Mouse (Mus musculus) brown adipose tissue, adult 24 weeks (tissue): ENCODE results near the gene Gcm2. TPM values are rescaled to one million over a fixed set of nuclear protein-coding genes. Genes with fewer than 3 reads are reported as not detected.

Experiments
- H3K27ac ChIP-seq: fragments of 200-500 bp; replicated peaks from 2 replicates; pipeline ENCODE4 v1.5.1; 2012; ENCODE audit warnings: low read depth, mild to moderate bottlenecking, low read length
- H3K4me1 ChIP-seq: fragments of 200-500 bp; 2 replicates; pipeline ENCODE4 v1.6.1; 2012; ENCODE audit warnings: low read length, mixed read lengths; ENCODE audit not compliant: control insufficient read depth, insufficient read depth, insufficient read length
- H3K4me3 ChIP-seq: fragments of 200-500 bp; 2 replicates; pipeline ENCODE4 v1.5.1; 2012; ENCODE audit warnings: low read depth, mild to moderate bottlenecking, low read length, moderate library complexity; ENCODE audit not compliant: insufficient read depth
- polyA plus RNA-seq: library from polyadenylated mRNA; stranded (reverse); fragments of >200 nt; gene quantifications from 2 replicates; pipeline ENCODE4 v1.2.4, GENCODE M21; 2012; ENCODE audit not compliant: missing spikeins, insufficient read depth, insufficient read length

Gene Gcm2
- polyA plus RNA-seq, result not detected in 2 replicates

- Histone ChIP-seq H3K27ac (no peak within 1 kb of the TSS), H3K4me1 (no peaks in the 10 kb centered on the region), H3K4me3 (no peak within 1 kb of the TSS)
Observed at GRCm38 (mm10) chr13:41110935-41111334, at the start of gene Gcm2. Gene Gcm2, minus strand, starts transcription at chr13:41111035.

DNA sequence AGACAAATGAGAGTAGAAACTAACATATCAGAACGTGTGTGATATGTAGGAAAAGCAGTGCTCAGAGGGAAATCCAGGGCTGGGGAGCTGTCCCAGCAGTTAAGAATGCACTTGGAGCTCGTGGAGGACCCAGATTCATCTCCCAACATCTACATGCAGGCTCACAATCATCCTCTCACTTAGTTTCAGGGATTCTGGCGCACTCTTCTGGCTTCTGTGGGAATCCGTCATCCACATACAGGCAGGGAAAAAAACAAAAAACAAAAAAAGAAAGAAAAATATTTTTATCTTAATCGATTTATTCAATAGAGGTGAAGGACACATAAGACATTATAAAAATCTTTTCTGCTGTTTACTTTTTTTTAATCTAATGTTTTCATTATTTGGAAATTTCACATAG lies 47.6 kb upstream of the Gcm2 start:
- Histone ChIP-seq H3K4me3 (no peak overlapping the region), H3K4me1 (no peaks in the 10 kb centered on the region), H3K27ac (no peak overlapping the region)

DNA sequence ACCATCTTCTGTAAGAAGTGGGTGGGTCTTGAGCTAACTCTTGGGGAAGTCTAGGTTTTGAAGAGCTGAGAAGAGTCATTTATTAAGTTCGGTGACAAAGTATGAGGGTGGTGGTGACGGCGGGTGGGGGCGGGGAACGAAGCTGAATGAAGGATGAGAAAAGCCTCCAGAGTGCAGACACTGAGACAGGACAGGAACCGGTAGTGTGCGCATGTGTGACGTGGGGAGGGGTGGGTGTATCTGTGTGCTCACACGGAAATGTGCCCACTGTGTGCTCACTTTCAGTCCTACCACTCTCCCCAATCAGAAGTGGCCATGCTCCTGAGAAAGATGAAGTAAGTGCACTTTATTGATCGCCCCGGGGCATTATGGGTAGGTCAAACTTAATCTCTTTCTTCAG lies 42.3 kb upstream of the Gcm2 start:
- H3K4me1 ChIP-seq, result no peaks in the 10 kb centered on the region
- no peak overlapping the region for H3K4me3 ChIP-seq

DNA sequence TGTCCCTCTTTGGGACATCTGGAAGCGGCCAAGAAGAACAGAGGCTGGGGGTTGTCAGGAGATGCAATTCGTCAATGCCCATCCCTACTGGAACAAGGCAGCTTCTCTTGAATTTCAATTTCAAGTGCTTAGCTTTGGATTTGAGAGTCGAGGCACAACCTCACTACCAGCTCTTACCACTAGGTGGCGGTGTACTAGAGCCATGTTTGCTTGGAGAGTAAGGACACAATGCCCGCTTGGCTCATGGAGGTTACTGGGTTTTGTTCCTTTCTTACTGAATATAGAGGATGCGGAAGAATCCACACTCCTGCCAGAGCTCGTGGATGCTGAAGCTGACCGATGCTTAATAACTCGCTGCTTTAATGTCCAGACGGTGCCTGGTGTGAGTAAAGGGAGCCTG lies 35.4 kb upstream of the Gcm2 start:
- no peaks in the 10 kb centered on the region for H3K4me1 ChIP-seq
- no peak overlapping the region for H3K4me3 ChIP-seq
- H3K27ac ChIP-seq, result no peak overlapping the region

More for the DNA sequence above, 42.3 kb upstream of the Gcm2 start:
- no peak overlapping the region for H3K27ac ChIP-seq

DNA sequence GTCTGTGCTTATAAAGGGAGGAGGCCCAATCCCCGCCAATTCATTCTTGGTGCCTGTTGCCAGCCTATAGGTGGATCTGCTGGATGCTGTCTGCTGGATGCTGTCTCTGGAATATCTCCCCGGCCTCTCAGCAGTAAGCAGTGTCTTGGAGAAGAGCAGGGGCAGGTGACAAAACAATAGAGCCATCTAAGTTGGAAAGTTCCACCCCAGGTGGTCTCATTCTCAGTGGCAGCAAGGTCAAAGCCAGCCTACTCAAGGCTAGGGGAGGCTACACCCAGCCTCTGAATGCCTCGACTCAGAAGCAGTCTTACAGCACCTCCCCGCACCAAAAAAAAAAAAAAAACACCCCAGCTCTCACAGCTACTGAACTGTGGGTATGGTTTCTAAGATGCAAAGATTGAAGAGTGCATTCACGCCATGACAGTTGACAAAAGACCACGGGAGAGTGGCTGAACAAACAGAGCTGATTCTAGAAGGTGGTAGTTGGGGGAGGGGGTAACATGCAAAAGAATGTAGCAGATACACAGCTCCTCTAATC lies 34.7 kb upstream of the Gcm2 start:
- H3K4me3 ChIP-seq, result no peak overlapping the region
- H3K4me1 ChIP-seq, result no peaks in the 10 kb centered on the region
- H3K27ac ChIP-seq, result no peak overlapping the region

DNA sequence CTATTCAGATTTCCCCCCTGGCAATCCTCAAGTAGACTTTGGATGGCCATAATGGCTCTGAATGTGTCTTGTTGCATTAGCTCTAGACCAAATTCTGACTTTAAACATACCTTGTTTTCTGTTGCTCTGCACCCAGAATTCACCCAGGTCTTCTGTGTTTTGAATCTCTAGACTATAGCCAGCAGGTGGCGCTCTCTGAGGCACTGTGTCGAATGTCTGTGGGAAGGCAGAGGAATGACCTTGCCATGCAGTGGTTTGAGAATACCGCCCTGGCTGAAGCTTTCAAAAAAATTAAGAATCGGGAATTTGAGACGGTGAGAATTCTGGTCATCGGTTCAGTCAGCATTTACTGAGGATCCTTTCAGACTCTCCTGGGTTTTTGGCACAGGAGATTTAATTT lies 24.1 kb upstream of the Gcm2 start:
- no peak overlapping the region for H3K27ac ChIP-seq
- no peaks in the 10 kb centered on the region for H3K4me1 ChIP-seq
- no peak overlapping the region for H3K4me3 ChIP-seq

DNA sequence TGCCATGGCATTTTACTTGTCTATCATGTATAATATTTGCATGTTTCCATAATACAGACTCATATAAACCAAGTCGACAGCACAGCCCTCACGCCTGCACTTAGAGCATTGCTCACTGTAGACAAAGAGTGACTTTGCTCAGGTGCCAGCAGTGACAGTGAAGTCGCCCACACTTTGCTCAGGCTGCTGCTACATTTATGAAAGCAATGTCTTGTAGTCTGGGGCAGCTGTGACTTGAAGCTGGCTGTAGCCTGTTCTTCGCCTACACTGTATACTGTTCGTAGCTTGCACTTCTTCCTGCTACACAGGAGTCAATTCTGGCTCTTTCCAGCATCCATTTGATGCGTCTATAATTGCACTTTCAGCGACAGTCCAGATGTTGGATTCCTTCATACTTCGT lies 18.2 kb upstream of the Gcm2 start:
- Histone ChIP-seq H3K4me3 (no peak overlapping the region), H3K4me1 (no peaks in the 10 kb centered on the region), H3K27ac (no peak overlapping the region)

DNA sequence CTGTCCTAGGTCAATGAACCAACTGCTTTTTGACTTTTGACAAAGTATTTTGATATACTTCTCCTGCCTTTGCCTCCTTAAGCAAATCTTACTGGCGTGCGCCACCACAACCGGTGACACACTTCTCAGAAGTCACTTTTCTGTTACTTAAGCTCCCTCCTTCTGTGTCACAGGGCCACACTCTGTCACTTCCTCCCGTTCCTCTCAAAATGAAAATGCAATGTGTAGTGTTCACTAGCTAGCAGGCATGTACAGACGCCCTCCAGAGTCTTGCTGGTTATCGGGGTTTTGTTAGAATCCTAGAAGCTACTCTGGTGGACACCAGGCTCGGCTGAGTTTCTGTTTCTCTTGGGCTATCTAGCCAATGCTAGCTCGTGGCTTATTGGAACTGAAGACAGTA lies 17.5 kb upstream of the Gcm2 start:
- no peaks in the 10 kb centered on the region for H3K4me1 ChIP-seq
- no peak overlapping the region for H3K27ac ChIP-seq
- no peak overlapping the region for H3K4me3 ChIP-seq

- H3K27ac ChIP-seq, result no peak overlapping the region
Observed at GRCm38 (mm10) chr13:41123666-41124225, 12.9 kb upstream of the Gcm2 start.

DNA sequence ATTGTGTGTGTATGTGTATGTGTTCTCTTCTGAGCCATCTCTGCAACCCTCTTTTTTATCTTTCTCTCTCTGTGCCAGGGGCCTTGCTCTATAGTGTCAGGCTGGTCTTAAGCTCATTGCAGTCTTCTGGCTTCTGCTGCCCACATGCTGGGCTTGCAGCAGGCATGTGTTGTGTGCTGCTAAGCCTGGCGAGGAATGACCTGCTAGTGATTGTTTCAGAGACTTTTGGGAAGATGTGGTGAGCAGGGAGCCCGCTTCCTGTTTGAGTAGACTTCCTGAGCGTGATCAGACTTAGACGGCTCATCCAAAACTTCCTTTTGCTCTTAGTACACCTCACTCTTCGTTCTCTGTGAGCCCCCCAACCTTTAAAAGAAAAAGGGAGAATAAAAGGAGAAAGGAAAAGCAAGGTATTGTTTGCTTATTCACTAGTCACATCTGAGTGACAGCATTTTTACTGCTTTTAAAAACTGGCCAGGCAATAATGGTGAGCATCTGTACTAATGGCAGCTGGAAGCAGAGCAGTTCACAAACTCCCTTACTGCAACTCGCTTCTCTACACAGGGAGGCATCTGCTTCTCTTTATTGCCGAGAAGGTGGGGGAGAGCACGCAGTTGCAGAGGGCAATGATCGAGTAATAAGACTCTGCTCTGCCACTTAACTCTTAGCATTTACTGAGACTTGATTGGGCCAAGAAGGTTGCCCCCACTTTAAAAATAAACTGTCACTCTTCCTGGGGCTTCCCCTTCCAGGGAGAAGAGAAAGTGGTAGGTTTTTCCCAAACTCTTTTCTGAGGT lies 8.5 kb upstream of the Gcm2 start:
- H3K27ac ChIP-seq, result no peak overlapping the region
- H3K4me3 ChIP-seq, result no peak overlapping the region
- H3K4me1 ChIP-seq, result no peaks in the 10 kb centered on the region

More at GRCm38 (mm10) chr13:41123666-41124225, 12.9 kb upstream of the Gcm2 start:
- Histone ChIP-seq H3K4me1 (no peaks in the 10 kb centered on the region), H3K4me3 (no peak overlapping the region)

DNA sequence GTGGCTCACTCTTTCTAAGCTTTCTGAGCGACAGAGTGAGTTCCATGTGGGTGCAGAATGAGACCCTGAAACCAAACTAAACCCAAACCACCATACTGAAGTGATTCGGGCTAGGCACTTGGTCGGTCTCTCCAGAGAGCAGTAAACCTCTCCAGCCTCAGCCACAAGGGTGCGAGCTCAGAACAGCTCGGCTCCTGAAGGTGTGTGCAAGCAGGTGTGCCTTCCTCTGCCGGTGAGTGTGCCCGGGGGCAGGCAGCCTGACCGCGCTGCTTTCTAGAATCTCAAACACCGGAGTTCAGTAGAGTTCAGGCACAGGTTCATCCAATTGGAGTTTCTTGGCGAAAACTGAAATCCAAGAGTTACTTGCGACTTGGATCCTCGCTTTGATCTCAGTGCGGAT lies 3.1 kb upstream of the Gcm2 start, which contains the start of gene Sycp2l:
Gene Sycp2l, plus strand, starts transcription at position 368 of the 400 bp plus-strand sequence.
- H3K27ac ChIP-seq, result no peak within 1 kb of the TSS
- H3K4me3 ChIP-seq, result no peak within 1 kb of the TSS
- H3K4me1 ChIP-seq, result no peaks in the 10 kb centered on the region

GRCm38 (mm10) chr13:41105541-41105940 lies 5.3 kb downstream of the Gcm2 start:
- Histone ChIP-seq H3K4me3 (no peak overlapping the region), H3K27ac (no peak overlapping the region), H3K4me1 (no peaks in the 10 kb centered on the region)

DNA sequence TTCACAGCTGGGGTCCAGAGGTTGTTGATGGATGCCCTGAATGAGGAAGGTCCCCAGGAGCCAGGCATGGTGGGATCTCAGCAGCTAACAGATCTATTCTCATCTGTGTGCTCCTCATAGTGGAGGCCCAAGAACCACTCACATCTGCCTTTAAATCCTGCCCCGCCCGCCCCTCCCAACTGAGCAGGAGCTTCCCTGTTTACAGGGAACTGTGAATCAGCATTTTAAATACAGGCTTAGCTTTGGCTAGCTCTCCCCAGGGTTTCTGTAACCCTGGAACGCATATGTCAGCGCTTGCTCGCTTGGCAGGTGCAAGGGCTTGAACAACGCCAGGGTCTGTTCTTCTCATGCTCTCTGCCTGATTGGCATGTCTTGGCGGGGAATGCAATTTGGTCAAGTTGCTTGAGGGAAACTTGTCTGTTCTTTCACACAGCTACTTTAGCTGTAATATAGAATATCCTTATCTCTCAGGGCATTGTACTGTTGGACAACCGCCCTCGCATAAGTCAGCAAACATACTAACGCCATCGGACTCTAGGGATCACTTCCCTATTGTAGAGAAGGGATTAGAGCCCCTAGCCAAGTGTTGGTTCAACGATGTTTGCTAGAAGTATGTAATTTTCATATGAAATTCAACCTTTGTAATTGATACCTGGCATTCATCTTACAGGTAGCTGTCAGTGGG lies 6.9 kb downstream of the Gcm2 start:
- H3K27ac ChIP-seq, result no peak overlapping the region
- H3K4me1 ChIP-seq, result no peaks in the 10 kb centered on the region
- H3K4me3 ChIP-seq, result no peak overlapping the region

GRCm38 (mm10) chr13:41100031-41100430 lies 10.8 kb downstream of the Gcm2 start:
- Histone ChIP-seq H3K4me3 (no peak overlapping the region), H3K27ac (no peak overlapping the region), H3K4me1 (no peaks in the 10 kb centered on the region)

DNA sequence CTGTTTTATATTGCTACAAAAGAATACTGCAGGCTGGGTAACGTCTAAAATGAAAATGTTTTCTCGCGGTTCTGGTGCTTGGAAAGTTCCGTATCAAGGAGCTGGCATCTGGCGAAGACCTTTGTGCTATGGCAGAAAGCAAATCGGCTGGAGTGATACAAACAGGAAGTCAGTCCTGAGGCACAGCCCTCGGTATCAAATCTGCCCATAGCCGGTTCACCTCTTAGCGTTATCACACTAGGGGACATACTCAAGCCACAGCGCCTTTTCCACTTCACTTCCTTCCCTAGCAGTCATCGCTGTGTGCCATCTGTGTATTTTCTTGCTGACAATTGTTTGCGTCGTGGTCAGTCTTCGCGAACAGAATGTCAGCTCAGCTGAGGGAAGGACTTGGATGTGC lies 12.5 kb downstream of the Gcm2 start:
- no peak overlapping the region for H3K27ac ChIP-seq
- H3K4me1 ChIP-seq, result no peaks in the 10 kb centered on the region
- no peak overlapping the region for H3K4me3 ChIP-seq
